Mouse (Mus musculus): ENCODE measurements around the gene Etfa. TPM values are rescaled to one million over a fixed set of nuclear protein-coding genes. Genes with fewer than 3 reads are reported as not detected.

Etfa gene
- 282 TPM for polyA plus RNA-seq (2021)

DNA sequence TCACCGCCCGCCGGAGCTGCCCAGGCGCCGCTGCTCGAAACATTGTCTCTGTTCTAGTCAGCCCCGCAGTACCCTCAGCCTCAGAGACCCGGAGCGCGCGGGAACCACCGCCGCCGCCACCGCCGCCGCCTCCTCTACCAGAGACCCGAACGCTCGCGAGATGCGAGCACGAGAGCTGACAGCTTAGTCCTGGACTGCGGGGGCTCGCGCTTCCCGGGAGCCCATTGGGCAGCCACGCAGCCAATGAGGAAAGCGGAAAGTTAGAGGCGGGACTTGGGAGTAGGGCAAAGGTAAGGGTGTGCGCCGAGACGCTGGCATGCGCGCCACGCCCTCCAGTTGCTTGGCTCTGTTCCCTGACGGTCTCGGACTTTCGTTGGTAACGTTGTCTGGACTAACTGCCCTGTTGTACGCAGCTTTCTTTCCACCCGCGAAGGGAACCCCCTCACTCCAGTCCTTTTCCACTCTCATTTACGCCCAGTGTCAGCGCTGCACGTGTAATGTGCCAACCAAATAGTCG is at the start of gene Etfa:
TSS of gene Etfa (minus strand) at position 217 of the 517 bp plus-strand sequence.
- peak; percentile 69 for DNase-seq (ENCODE audit: low read depth, low spot score)
- no peak for TF ChIP-seq CTCF (IDR thresholded peaks at IDR 0.05)
- in situ Hi-C loops (cut with MboI; ENCODE audit: low pct_unique_long_range_greater_than_20kb): no loop called here
- H3K27me3 ChIP-seq: peaks cover 31% of the 10 kb centered on the region
- POLR2A ChIA-PET: no interaction called here
- CTCF ChIA-PET: no interaction called here
- ATAC-seq: peak; percentile 99

GRCm38 (mm10) chr9:55560960-55561359 is 48.9 kb upstream of the Etfa start:
- in situ Hi-C loops (cut with MboI; ENCODE audit: low pct_unique_long_range_greater_than_20kb): no loop called here
- no peak for DNase-seq (ENCODE audit: low read depth, low spot score)
- no peak for TF ChIP-seq CTCF (IDR thresholded peaks at IDR 0.05)
- ATAC-seq: no peak
- ChIA-PET POLR2A (no interaction called here), CTCF (interaction anchor here (2.2 kb wide), 1 partner anchor 10 kb away, joined by 6 read pairs; no protein-coding TSS in a partner anchor)
- H3K27me3 ChIP-seq: no peaks in the 10 kb centered on the region

DNA sequence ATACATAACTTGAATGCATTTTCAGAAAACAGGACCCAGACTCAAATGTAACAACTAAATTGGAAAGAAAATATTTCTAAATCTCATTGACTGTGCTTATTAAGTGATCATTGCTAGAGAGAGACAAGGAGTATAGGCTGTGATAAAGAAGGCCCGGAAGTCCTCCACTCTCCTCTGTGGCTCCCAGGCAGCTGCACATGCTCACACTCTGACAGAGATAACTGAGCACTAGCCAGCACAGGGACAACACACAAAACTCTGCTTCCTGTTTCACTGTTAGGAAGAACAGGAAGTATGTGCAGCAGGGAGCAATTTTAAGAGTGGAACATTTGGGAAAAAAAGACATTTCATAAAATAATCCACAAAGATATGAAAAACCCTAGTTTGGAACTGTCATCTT is 42.9 kb upstream of the Etfa start:
- in situ Hi-C loops (cut with MboI; ENCODE audit: low pct_unique_long_range_greater_than_20kb): no loop called here
- POLR2A ChIA-PET: no interaction called here

GRCm38 (mm10) chr9:55549302-55549890 is 37.4 kb upstream of the Etfa start:
- in situ Hi-C loops (cut with MboI; ENCODE audit: low pct_unique_long_range_greater_than_20kb): no loop called here

More for the DNA sequence above, 42.9 kb upstream of the Etfa start:
- CTCF ChIA-PET: no interaction called here
- DNase-seq (ENCODE audit: low read depth, low spot score) (no peak), ATAC-seq (no peak)
- TF ChIP-seq CTCF (IDR thresholded peaks at IDR 0.05): no peak
- no peaks in the 10 kb centered on the region for H3K27me3 ChIP-seq

GRCm38 (mm10) chr9:55548871-55549270 is 36.8 kb upstream of the Etfa start:
- no peak for DNase-seq (ENCODE audit: low read depth, low spot score)
- no peak for TF ChIP-seq CTCF (IDR thresholded peaks at IDR 0.05)
- no peaks in the 10 kb centered on the region for H3K27me3 ChIP-seq
- ChIA-PET POLR2A (interaction anchor here (0.6 kb wide), 1 partner anchor 385 kb away, joined by 6 read pairs; no protein-coding TSS in a partner anchor), CTCF (no interaction called here)
- no peak for ATAC-seq
- in situ Hi-C loops (cut with MboI; ENCODE audit: low pct_unique_long_range_greater_than_20kb): no loop called here

More at GRCm38 (mm10) chr9:55549302-55549890, 37.4 kb upstream of the Etfa start:
- POLR2A ChIA-PET: no interaction called here
- DNase-seq (ENCODE audit: low read depth, low spot score) (no peak), ATAC-seq (no peak)
- H3K27me3 ChIP-seq: no peaks in the 10 kb centered on the region
- no peak for TF ChIP-seq CTCF (IDR thresholded peaks at IDR 0.05)
- CTCF ChIA-PET: no interaction called here

DNA sequence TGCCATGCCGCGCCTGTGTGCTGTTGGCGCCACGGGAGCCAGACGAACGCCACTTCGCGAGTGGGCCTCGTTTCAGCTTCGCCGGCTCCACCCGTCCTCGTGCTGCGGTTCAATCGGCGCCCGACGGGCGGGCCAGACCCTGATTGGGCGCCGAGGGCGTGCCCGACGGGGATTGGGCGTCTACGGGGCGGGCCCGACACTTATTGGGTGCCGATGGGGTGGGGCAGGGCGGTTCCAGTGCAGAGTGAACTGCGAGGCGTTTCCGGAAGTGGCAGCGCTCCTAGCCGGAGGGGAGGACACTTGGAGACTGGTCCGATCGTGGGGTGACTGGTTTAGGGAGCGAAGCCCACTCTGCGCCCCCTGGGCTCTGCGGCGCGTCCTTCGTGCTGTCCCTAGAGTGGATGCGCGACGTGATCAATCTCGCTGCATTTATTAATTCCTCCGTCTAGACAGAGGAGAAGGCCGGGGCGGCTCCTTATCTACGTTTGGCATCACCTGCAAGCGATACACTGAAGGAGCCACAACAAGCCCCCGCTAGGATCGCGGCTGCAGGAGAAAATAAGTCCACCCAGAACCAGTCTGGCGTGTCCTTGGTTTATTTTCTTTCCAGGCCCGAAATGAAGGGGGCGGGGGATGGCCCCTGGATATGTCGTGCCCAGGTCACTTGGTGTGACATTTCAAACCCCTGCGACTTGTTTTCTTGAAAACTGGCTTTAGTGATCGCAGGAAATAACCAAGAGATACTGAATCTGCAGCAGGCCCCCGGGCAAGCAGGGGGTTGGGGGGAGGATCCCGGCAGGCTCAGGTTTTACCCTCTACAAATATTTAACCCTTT is 34.4 kb upstream of the Etfa start:
- no peak for DNase-seq (ENCODE audit: low read depth, low spot score)
- no peaks in the 10 kb centered on the region for H3K27me3 ChIP-seq
- no peak for TF ChIP-seq CTCF (IDR thresholded peaks at IDR 0.05)
- POLR2A ChIA-PET: no interaction called here
- in situ Hi-C loops (cut with MboI; ENCODE audit: low pct_unique_long_range_greater_than_20kb): no loop called here
- ATAC-seq: no peak
- CTCF ChIA-PET: no interaction called here

DNA sequence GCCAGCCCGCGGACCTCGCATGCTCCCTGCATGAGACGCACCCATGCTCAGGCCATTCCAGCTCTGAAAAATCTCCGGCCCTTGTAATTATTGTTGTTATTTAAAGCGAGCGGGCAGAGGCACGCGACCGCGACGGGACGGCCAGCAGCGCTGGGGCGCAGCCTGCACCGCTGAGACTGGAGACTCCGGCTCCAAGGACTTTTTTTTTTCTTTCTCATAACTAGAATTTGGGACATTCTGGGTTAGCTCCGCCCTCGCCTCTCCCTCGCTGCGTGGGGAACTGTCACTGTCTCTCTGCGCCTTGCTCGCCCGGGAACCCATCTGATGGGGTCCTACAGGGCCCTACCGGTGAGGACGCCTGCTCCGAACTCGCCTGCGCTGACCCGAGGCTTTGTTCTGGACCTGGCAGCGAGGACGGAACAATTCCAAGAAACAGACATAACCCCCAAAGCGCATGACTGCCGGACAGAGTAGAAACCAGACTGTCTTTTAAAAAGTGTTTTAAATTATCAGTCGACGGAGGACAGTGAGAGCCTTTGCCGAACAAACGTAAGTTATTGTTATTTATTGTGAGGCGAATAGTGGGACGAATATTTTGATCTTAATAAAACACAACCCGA is 33.6 kb upstream of the Etfa start:
- H3K27me3 ChIP-seq: no peaks in the 10 kb centered on the region
- POLR2A ChIA-PET: no interaction called here
- ATAC-seq: no peak
- in situ Hi-C loops (cut with MboI; ENCODE audit: low pct_unique_long_range_greater_than_20kb): no loop called here
- CTCF ChIA-PET: no interaction called here
- no peak for TF ChIP-seq CTCF (IDR thresholded peaks at IDR 0.05)
- no peak for DNase-seq (ENCODE audit: low read depth, low spot score)

- CTCF ChIA-PET: no interaction called here
- no peak for TF ChIP-seq CTCF (IDR thresholded peaks at IDR 0.05)
- no peak for DNase-seq (ENCODE audit: low read depth, low spot score)
- in situ Hi-C loops (cut with MboI; ENCODE audit: low pct_unique_long_range_greater_than_20kb): no loop called here
- H3K27me3 ChIP-seq: no peaks in the 10 kb centered on the region
- POLR2A ChIA-PET: no interaction called here
- no peak for ATAC-seq
Measured at GRCm38 (mm10) chr9:55544861-55545555, 33.0 kb upstream of the Etfa start.

- ATAC-seq: no peak
- no peaks in the 10 kb centered on the region for H3K27me3 ChIP-seq
- ChIA-PET CTCF (no interaction called here), POLR2A (no interaction called here)
- TF ChIP-seq CTCF (IDR thresholded peaks at IDR 0.05): no peak
- no peak for DNase-seq (ENCODE audit: low read depth, low spot score)
- in situ Hi-C loops (cut with MboI; ENCODE audit: low pct_unique_long_range_greater_than_20kb): no loop called here
Measured at GRCm38 (mm10) chr9:55543703-55544401, 31.8 kb upstream of the Etfa start.

GRCm38 (mm10) chr9:55543336-55543702 is 31.3 kb upstream of the Etfa start:
- TF ChIP-seq CTCF (IDR thresholded peaks at IDR 0.05): no peak
- no peak for ATAC-seq
- in situ Hi-C loops (cut with MboI; ENCODE audit: low pct_unique_long_range_greater_than_20kb): no loop called here
- CTCF ChIA-PET: no interaction called here
- POLR2A ChIA-PET: no interaction called here
- no peak for DNase-seq (ENCODE audit: low read depth, low spot score)
- H3K27me3 ChIP-seq: no peaks in the 10 kb centered on the region
